Mouse (Mus musculus): ENCODE measurements at regions not wholly inside any gene's neighbourhood (a gene's known extent, or its start where the extent isn't known, plus 50 kb on each side); places are given as distances from the start of the nearest gene placed in this dataset.

- TF ChIP-seq CTCF (IDR thresholded peaks at IDR 0.05; ENCODE audit: borderline replicate concordance, insufficient read depth, low read length) (no peak), POLR2A (IDR thresholded peaks at IDR 0.05; ENCODE audit: low read depth, low read length) (no peak)
These were observed 307.5 kb downstream of the Bbx start for GRCm38 (mm10) chr16:50124646-50125045.
